Mouse (Mus musculus) erythroblast, embryonic 14.5 days (primary cell): Measurements from ENCODE around the gene Fstl3.

ENCODE experiments used
- GATA1 ChIP-seq: IDR thresholded peaks from 2 replicates; pipeline ENCODE4 v1.6.1; 2012; ENCODE audit warnings: low read length, inconsistent platforms, mixed read lengths
- TAL1 ChIP-seq: IDR thresholded peaks from 3 replicates; pipeline ENCODE4 v1.6.1; 2012; ENCODE audit warnings: low read length, inconsistent platforms, mixed read lengths

- TF ChIP-seq GATA1 (no peak), TAL1 (no peak)
Measured at GRCm38 (mm10) chr10:79769329-79769728, 7.7 kb upstream of the Fstl3 start.
